Mouse (Mus musculus) erythroid progenitor cell, adult 5-6 weeks (primary cell): Measurements from ENCODE around the gene Atp6v0a1. TPM values are rescaled to one million over a fixed set of nuclear protein-coding genes. Genes with fewer than 3 reads are reported as not detected.
"Not testable (repeated sequence)": the region's sequence is repeated elsewhere in the genome, so short reads cannot be mapped to it uniquely, and the experiment has no call there.

ENCODE experiments used
- ATAC-seq: replicated peaks from 2 replicates; pipeline ENCODE4 v1.8.0; 2016; ENCODE audit warnings: moderate number of reproducible peaks, mild to moderate bottlenecking, moderate TSS enrichment, inconsistent platforms; ENCODE audit not compliant: poor library complexity, low FRiP score, severe bottlenecking
- total RNA-seq, 2 experiments: library from RNA; stranded (forward) in 1 of 2; stranded (reverse) in 1 of 2; fragments of 150-400 nt in 1 of 2; fragments of 186-747, 209-891 nt in 1 of 2; gene quantifications; 2 replicates each; pipeline versions ENCODE4 v1.2.3 to v1.2.4; 2015 to 2017; ENCODE audit warnings: low replicate concordance in 2 of 2

The Atp6v0a1 gene
- total RNA-seq, 2 experiments from 2014 or later: 316 to 355 TPM

DNA sequence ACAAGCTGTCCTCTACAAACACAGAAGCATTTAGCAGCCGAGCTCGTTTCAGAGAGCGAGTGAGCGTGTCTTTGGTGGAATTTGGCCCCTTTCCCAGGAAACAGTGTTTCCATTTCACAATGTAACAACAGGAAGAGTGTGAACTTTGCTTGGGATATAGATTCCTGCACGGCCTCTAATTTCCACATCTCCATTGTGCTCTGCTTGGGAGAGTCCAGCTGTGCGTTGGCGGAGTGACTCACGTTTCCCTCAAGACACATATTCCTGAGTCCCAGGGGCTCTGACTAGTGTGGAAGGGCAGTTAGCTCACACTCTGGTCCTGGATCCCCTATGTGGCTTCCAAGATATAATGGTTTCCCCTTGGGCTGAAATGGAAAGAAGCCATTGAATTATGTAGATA lies 29.4 kb upstream of the Atp6v0a1 start:
- no peak for ATAC-seq

DNA sequence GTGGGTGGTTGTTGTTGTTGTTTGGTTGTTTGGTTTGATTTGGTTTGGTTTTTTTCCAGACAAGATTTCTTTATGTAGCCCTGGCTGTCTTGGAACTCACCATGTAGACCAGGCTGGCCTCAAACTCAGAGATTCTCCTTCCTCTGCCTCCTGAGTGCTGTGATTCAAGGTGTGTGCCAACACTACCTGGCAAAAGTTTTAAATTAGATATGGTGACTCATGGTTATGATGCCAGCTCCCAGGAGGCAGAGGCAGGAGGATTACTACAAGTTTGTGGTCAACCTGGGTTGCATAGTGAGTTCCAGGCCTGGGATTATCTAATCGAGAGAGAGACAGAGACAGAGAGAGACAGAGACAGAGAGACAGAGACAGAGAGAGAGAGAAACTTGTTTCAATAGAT lies 28.8 kb upstream of the Atp6v0a1 start:
- no peak for ATAC-seq

- ATAC-seq: no peak
Observed at GRCm38 (mm10) chr11:100981236-100981635, 28.0 kb upstream of the Atp6v0a1 start.

- no peak for ATAC-seq
Observed at GRCm38 (mm10) chr11:100982087-100982486, 27.2 kb upstream of the Atp6v0a1 start.

DNA sequence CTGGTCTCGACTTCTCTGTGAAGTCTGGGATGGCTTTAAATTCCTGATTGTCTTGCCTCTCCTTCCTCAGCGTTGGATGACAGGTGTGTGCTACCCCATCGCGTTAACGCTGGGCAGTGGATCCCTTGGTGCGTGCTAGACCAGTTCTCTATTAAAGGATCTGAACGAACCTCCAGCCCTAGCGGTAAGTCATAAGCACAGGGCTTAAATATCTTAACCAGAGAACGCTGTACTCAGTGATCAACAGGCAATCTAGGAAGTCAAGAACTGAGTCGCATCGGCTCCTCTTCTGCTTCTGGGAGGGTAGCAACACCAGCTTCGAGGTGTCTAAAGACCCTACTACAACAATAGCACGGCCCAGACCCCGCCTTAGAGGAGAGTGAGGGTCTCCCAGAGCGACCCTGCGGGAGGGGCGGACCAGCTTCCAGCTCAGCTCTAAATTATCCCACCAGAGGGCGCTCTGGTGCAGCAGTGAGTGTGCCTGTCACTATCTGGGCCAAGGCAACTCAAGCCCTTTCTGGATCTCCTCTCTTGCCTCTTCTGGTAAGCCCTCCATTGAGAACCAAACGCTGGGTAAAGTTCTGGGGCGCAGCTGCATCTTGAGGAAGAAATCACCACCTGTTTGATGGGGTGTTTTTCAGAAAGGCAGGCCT lies 26.0 kb upstream of the Atp6v0a1 start:
- ATAC-seq: peak; percentile 83

GRCm38 (mm10) chr11:100983778-100984131 lies 25.5 kb upstream of the Atp6v0a1 start:
- ATAC-seq: no peak

- no peak for ATAC-seq
Observed at GRCm38 (mm10) chr11:100985607-100986006, 23.6 kb upstream of the Atp6v0a1 start.

DNA sequence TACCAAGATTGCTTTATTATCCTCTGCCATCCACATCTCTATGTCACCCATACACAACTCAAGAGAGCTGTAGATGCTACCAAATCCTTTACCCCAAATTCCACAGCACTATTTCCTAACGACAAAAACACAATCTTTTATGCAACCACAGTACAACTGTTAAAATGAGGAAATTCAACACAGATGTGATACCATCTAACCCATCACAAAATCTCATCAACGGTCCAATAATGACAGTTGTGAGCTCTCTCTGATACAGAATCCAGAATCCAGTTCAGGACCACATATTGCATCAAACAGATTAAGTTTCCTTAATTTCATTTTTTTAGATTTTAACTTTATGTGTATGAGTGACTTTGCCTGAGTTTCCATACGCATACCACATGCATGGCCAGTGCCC lies 20.6 kb upstream of the Atp6v0a1 start:
- ATAC-seq: no peak

DNA sequence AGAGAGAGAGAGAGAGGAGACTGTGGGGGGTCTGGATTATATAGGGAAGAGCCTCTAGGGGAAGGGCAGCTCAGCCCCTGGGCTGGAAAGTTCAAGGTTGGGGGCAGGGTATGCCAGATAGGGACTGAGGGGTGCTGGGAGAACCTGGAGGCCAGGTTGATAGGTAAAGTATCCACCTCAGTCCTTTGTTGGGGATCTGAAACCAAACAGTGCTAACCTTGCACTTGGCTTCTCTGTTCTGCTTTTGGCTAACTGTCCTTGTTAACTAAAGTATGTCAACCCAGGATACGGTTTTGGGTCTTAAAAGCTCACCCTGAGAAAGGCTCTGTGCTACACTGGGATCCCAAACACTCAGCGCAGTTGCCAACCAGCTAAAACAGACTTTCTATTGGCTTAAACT lies 19.6 kb upstream of the Atp6v0a1 start:
- no peak for ATAC-seq

DNA sequence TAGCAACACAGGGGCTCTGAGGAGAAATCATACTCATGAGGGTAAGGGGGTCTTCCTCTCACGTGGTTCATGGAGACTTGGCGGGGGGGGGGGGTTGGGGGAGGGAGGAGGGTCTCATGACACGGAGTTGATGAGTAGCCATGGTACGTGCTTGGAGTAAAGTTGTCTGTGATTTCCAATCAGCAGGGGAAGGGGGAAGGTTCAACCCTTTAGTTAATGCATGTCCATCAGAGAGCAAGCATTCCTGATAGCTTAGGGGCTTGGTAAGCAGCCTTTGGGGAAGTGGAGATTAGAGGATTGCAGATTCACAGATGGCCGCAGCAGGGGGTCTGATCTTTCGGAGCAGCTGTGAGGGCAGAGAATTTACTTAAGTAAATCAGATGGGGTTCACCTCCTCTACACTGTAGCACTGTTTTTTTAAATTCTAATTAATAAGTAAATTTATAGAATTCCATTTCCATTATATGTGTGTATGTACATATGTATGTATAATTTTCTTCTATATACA lies 18.2 kb upstream of the Atp6v0a1 start:
- ATAC-seq: no peak

- ATAC-seq: no peak
Observed at GRCm38 (mm10) chr11:100993437-100993836, 15.8 kb upstream of the Atp6v0a1 start.

DNA sequence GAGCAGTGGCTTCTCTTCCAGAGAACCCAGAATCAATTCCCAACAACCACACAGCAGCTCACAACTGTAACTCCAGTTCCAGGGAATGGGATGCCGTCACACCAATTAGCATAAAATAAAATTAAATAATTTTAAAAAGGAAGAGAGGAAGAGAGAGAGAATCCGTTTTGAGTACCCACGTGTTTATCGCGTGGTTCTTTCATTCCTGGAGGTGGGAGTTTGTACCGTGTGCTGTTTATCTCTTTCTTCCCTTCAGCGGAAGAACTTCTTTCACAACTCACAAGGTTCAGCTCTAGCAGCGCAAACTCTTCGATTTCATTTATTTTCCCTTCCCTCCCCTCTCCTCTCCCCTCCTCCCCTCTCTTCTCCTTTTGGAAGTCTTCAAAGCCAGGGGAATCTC lies 15.0 kb upstream of the Atp6v0a1 start:
- ATAC-seq: no peak

DNA sequence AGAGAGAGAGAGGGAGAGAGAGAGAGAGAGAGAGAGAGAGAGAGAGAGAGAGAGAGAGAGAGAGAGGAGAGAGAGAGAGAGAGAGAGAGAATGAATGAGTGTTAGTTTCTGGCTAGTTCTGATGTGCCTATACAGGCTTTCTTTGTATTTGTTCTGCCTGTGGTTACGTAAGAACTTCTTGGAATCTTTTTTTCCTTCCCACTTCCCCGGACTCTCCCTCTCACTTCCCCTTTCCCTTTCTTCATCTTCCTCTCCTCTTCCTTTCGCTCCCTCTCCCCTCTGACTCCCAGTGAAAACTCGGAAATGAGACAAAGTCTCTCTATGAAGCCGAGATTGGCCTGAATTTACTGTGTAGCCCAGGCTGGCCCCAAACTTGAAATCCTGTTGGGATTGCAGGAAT lies 14.6 kb upstream of the Atp6v0a1 start:
- ATAC-seq: no peak

DNA sequence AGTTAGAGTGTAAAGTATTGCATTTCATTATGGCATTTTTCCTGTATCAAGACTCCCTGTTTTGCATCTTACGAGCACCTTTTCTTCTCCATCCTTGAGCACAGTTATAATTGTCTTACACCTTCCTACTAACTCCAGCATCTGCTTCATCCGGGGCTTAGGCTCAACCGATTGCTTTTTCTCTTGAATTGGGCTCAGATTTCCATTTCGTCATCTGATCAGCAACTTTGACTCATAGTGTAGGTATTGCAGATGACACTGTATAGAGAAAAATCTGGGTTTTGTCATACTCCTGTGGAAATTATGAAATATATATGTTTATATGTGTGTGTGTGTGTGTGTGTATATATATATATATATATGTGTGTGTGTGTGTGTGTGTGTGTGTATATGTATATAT lies 12.8 kb upstream of the Atp6v0a1 start:
- no peak for ATAC-seq

DNA sequence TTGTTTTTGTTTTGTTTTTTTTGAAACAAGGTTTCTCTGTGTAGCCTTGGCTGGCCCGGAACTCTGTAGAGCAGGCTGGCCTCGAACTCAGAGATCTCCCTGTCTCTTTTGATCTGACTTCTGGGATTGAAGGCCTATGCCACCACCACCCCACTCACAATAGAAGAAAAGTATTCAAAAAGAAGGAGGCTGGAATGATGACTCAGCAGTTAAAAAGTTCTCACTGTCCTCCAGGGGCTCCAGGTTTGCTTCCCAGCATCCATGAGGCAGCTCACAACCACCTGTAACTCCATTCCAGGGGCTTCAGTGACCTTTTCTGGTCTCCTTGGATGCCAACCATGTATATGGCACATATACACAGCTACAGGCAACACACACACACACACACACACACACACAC lies 10.4 kb upstream of the Atp6v0a1 start:
- no peak for ATAC-seq

- ATAC-seq: no peak
Observed at GRCm38 (mm10) chr11:100999254-100999653, 10.0 kb upstream of the Atp6v0a1 start.

GRCm38 (mm10) chr11:101001875-101002552 lies 7.2 kb upstream of the Atp6v0a1 start:
- ATAC-seq: not testable (repeated sequence)

DNA sequence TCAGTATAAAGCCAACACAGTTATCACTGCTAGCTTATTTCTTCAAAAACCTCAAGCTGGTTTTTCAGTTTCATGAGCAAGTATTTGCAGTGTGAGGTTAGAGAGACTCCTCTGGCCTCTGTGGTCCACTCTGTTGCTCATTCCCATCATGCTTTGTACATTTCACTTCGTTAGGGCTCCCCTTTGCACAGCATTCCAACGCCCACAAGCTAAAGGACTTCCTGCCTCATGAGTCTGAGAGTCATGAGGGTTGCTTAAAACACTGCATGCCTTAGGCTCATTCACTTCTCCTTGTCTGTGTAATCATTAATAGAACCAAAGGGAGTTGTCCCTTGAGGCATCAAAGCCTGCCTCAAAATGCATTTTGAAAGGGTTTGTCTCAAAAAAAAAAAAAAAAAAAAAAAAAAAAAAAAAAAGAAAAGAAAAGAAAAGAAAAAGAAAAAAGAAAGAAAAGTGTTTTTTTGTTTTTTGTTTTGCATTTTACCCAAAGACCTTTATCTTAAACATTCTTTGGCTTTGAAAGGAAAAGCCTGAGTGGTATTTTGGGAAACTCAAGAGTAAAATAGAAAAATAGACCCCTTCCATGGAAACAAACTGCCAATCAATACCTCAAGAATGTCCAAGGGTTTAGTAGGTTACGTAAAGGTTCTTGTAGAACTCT lies 6.1 kb upstream of the Atp6v0a1 start:
- no peak for ATAC-seq

- no peak for ATAC-seq
Observed at GRCm38 (mm10) chr11:101008206-101009045, 826 bp upstream of the Atp6v0a1 start.
